10 mouse cellular contexts compared by ENCODE assay signal in the genomic region with DNA sequence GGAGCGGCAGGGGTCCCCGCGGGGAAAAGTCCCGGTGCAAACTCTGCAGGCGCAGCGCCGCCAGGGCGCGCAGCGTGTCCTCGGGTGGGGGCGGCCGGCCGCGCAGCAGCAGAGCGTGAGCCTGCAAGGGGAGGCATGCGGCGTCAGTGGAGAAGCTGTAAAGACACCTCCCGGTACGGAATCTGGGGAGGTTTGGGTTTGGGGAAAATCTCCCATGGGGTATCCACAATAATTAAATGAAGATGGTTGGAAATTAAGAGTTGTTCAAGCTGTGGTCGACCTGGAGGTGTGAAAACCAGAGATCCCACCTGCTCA. TPM values are rescaled to one million over a fixed set of nuclear protein-coding genes. Genes with fewer than 3 reads are reported as not detected.
DNase-seq lines count a peak whose midpoint lies in the region; ATAC-seq and TF ChIP-seq lines count a peak whose summit lies in the region.
"Had no signal": no experiment of that assay in that cellular context is flagged by ENCODE, and none has a peak within 500 bp of the region (broad histone marks: within the 10 kb centered on the region; RNA-seq: fewer than 3 reads in every experiment).

No protein-coding gene starts in this region.

- no peak overlapping the region for H3K27ac ChIP-seq in kidney, postnatal 0 days
- H3K27ac ChIP-seq in forebrain, embryonic 11.5 days (ENCODE audit: low read depth, low read length), result no peak overlapping the region
- no peak overlapping the region for H3K27ac ChIP-seq in intestine, embryonic 16.5 days (ENCODE audit: low read length)
- no peak overlapping the region for H3K27ac ChIP-seq in neural tube, embryonic 11.5 days (ENCODE audit: low read depth, low read length)

- H3K4me2 ChIP-seq in kidney, postnatal 0 days (ENCODE audit: low read length), result peak overlapping the region; percentile 51
- peak overlapping the region; percentile 45 for H3K4me2 ChIP-seq in forebrain, embryonic 11.5 days (ENCODE audit: low read depth, low read length, severe bottlenecking)
- H3K4me2 ChIP-seq in intestine, embryonic 16.5 days (ENCODE audit: low read depth, low read length), result peak overlapping the region; percentile 38; the same call in 1 of the 2 replicates
- peak overlapping the region; percentile 35 for H3K4me2 ChIP-seq in neural tube, embryonic 11.5 days (ENCODE audit: low read depth)

- H3K4me3 ChIP-seq in kidney, postnatal 0 days (replicated peaks; ENCODE audit: low read depth, low read length), result peak overlapping the region; percentile 16
- H3K4me3 ChIP-seq in forebrain, embryonic 11.5 days (ENCODE audit: low read depth, low read length), result peak overlapping the region; percentile 18
- H3K4me3 ChIP-seq in intestine, embryonic 16.5 days (ENCODE audit: low read length), result no peak overlapping the region
- H3K4me3 ChIP-seq in neural tube, embryonic 11.5 days (ENCODE audit: low read depth, low read length), result peak overlapping the region; percentile 20
- H3K4me3 ChIP-seq: myocyte had no signal

- 34% methylated on average over 21 of the region's 21 CpGs for WGBS in kidney, postnatal 0 days
- WGBS in forebrain, embryonic 11.5 days, result 2% methylated on average over 20 of the region's 21 CpGs
- 34% methylated on average over 21 of the region's 21 CpGs for WGBS in intestine, embryonic 16.5 days
- WGBS in neural tube, embryonic 11.5 days, result 1% methylated on average over 21 of the region's 21 CpGs

- peaks cover 39% of the 10 kb centered on the region for H3K36me3 ChIP-seq in kidney, postnatal 0 days (ENCODE audit: insufficient read depth, low read length)
- no peaks in the 10 kb centered on the region for H3K36me3 ChIP-seq in forebrain, embryonic 11.5 days (ENCODE audit: control insufficient read depth, insufficient read depth, low read length)
- H3K36me3 ChIP-seq in intestine, embryonic 16.5 days (ENCODE audit: control insufficient read depth, insufficient read depth, low read length), result peaks cover 18% of the 10 kb centered on the region
- no peaks in the 10 kb centered on the region for H3K36me3 ChIP-seq in neural tube, embryonic 11.5 days (ENCODE audit: control insufficient read depth, insufficient read depth, low read length)

- no peaks in the 10 kb centered on the region; the same call in 1 of the 2 replicates for H3K27me3 ChIP-seq in kidney, postnatal 0 days (ENCODE audit: insufficient read depth, low read length)
- peaks cover 67% of the 10 kb centered on the region for H3K27me3 ChIP-seq in forebrain, embryonic 11.5 days (ENCODE audit: control insufficient read depth, insufficient read depth, low read length)
- peaks cover 8% of the 10 kb centered on the region; the same call in 1 of the 2 replicates for H3K27me3 ChIP-seq in intestine, embryonic 16.5 days (replicated peaks; ENCODE audit: control insufficient read depth, insufficient read depth, low read length)
- peaks cover 75% of the 10 kb centered on the region for H3K27me3 ChIP-seq in neural tube, embryonic 11.5 days (ENCODE audit: control insufficient read depth, insufficient read depth, low read length)

- peaks cover 25% of the 10 kb centered on the region for H3K4me1 ChIP-seq in kidney, postnatal 0 days (replicated peaks; ENCODE audit: insufficient read depth, low read length)
- H3K4me1 ChIP-seq in forebrain, embryonic 11.5 days (replicated peaks; ENCODE audit: control insufficient read depth, insufficient read depth, low read length), result peaks cover 14% of the 10 kb centered on the region
- peaks cover 34% of the 10 kb centered on the region for H3K4me1 ChIP-seq in intestine, embryonic 16.5 days (ENCODE audit: control insufficient read depth, insufficient read depth, low read length)
- H3K4me1 ChIP-seq in neural tube, embryonic 11.5 days (ENCODE audit: control insufficient read depth, insufficient read depth, low read length), result peaks cover 7% of the 10 kb centered on the region; the same call in 1 of the 2 replicates

- TF ChIP-seq CTCF in kidney, postnatal 0 days (IDR thresholded peaks at IDR 0.05; ENCODE audit: low read depth), result no peak

- ATAC-seq in kidney, postnatal 0 days (replicated peaks; ENCODE audit: low FRiP score, low read depth), result no peak
- ATAC-seq in forebrain, embryonic 11.5 days (replicated peaks; ENCODE audit: low FRiP score), result no peak
- no peak for ATAC-seq in intestine, embryonic 16.5 days
- ATAC-seq in neural tube, embryonic 11.5 days (ENCODE audit: insufficient read depth, low FRiP score, low TSS enrichment), result no peak
- no peak for ATAC-seq in inflammation-experienced regulatory T-cells, adult 6 months
- ATAC-seq in megakaryocyte progenitor cell, adult 5-6 weeks (replicated peaks; ENCODE audit: poor library complexity), result no peak

- H3K9me3 ChIP-seq in kidney, postnatal 0 days (replicated peaks; ENCODE audit: low read length), result no peaks in the 10 kb centered on the region
- no peaks in the 10 kb centered on the region for H3K9me3 ChIP-seq in forebrain, embryonic 11.5 days (ENCODE audit: control insufficient read depth, low read length)
- H3K9me3 ChIP-seq in intestine, embryonic 16.5 days (ENCODE audit: control insufficient read depth, low read length), result no peaks in the 10 kb centered on the region
- no peaks in the 10 kb centered on the region for H3K9me3 ChIP-seq in neural tube, embryonic 11.5 days (ENCODE audit: control insufficient read depth, low read length)

- no peak for DNase-seq in kidney, postnatal 0 days (ENCODE audit: low spot score)
- no peak for DNase-seq in kidney, postnatal 4 days
- DNase-seq in forebrain, embryonic 11.5 days (ENCODE audit: low spot score), result no peak
- DNase-seq in neural tube, embryonic 11.5 days (ENCODE audit: low spot score), result no peak
- DNase-seq in embryo, embryonic 10 days (ENCODE audit: low spot score), result no peak
- DNase-seq: kidney, adult 11 months had no signal

- H3K9ac ChIP-seq in kidney, postnatal 0 days (ENCODE audit: low read depth, low read length), result no peak overlapping the region
- H3K9ac ChIP-seq in forebrain, embryonic 11.5 days (ENCODE audit: low read length), result peak overlapping the region; percentile 12; the same call in 1 of the 2 replicates
- H3K9ac ChIP-seq in intestine, embryonic 16.5 days (ENCODE audit: low read depth, low read length), result 0 out of 2 replicates have a peak overlapping the region, but pooled peaks have one; percentile 37
- peak overlapping the region; percentile 8; the same call in 1 of the 2 replicates for H3K9ac ChIP-seq in neural tube, embryonic 11.5 days (ENCODE audit: low read length)

RNA-seq across cellular contexts. Expression of gene Cntnap1, which starts 6.0 kb away (rescaled TPM):
- 0.75 and 0.78 TPM in 2 replicates for polyA plus RNA-seq in kidney, postnatal 0 days (2015; fragmentation: Nextera tagmentation; extraction: Ambion mirVana)
- 0.35 and 0.55 TPM in 2 replicates for polyA plus RNA-seq in forebrain, embryonic 11.5 days (2014; fragmentation: Nextera tagmentation; extraction: Ambion mirVana)
- polyA plus RNA-seq in intestine, embryonic 16.5 days (2015; fragmentation: Nextera tagmentation; extraction: Ambion mirVana), result 0.86 and 0.87 TPM in 2 replicates
- polyA plus RNA-seq in neural tube, embryonic 11.5 days (2014; fragmentation: Nextera tagmentation; extraction: Ambion mirVana), result 0.94 and 1.0 TPM in 2 replicates
- polyA plus RNA-seq in inflammation-experienced regulatory T-cells, adult 6 months (2017; shearing (Covaris generic)), result under 1 TPM in 2 of 3 experiments, not detected in 1; 0.09 to 0.15 TPM
- total RNA-seq in megakaryocyte progenitor cell, adult 5-6 weeks (2015), result 0.51 and 0.77 TPM in 2 replicates
- total RNA-seq in megakaryocyte progenitor cell, adult 5-6 weeks (2017), result 0.34 and 0.87 TPM in 2 replicates

RNA-seq across cellular contexts. Expression of gene Plekhh3, which starts 6.8 kb away (rescaled TPM):
- polyA plus RNA-seq in kidney, postnatal 0 days (2015; fragmentation: Nextera tagmentation; extraction: Ambion mirVana), result 14.1 and 16.6 TPM in 2 replicates
- 7.9 and 9.1 TPM in 2 replicates for polyA plus RNA-seq in forebrain, embryonic 11.5 days (2014; fragmentation: Nextera tagmentation; extraction: Ambion mirVana)
- 9.2 and 10.1 TPM in 2 replicates for polyA plus RNA-seq in intestine, embryonic 16.5 days (2015; fragmentation: Nextera tagmentation; extraction: Ambion mirVana)
- polyA plus RNA-seq in neural tube, embryonic 11.5 days (2014; fragmentation: Nextera tagmentation; extraction: Ambion mirVana), result 9.2 and 11.8 TPM in 2 replicates
- not detected for polyA plus RNA-seq in inflammation-experienced regulatory T-cells, adult 6 months (2017; shearing (Covaris generic))
- total RNA-seq in megakaryocyte progenitor cell, adult 5-6 weeks (2015), result 0.66 TPM in 1 of 2 replicates, not detected in the other
- 0.14 and 1.0 TPM in 2 replicates for total RNA-seq in megakaryocyte progenitor cell, adult 5-6 weeks (2017)

RNA-seq across cellular contexts. Expression of gene Tubg2, which starts 8.6 kb away (rescaled TPM):
- 4.3 and 4.9 TPM in 2 replicates for polyA plus RNA-seq in kidney, postnatal 0 days (2015; fragmentation: Nextera tagmentation; extraction: Ambion mirVana)
- 3.9 and 4.5 TPM in 2 replicates for polyA plus RNA-seq in forebrain, embryonic 11.5 days (2014; fragmentation: Nextera tagmentation; extraction: Ambion mirVana)
- polyA plus RNA-seq in intestine, embryonic 16.5 days (2015; fragmentation: Nextera tagmentation; extraction: Ambion mirVana), result 3.9 and 4.2 TPM in 2 replicates
- polyA plus RNA-seq in neural tube, embryonic 11.5 days (2014; fragmentation: Nextera tagmentation; extraction: Ambion mirVana), result 6.2 and 6.9 TPM in 2 replicates
- 1 to 10 TPM; 1.2 to 1.8 (median 1.5) TPM for polyA plus RNA-seq in inflammation-experienced regulatory T-cells, adult 6 months (2017; shearing (Covaris generic))
- total RNA-seq in megakaryocyte progenitor cell, adult 5-6 weeks (2015), result not detected in 2 replicates
- total RNA-seq in megakaryocyte progenitor cell, adult 5-6 weeks (2017), result not detected in 2 replicates

RNA-seq across cellular contexts. Expression of gene Ccr10, which starts 10.9 kb away (rescaled TPM):
- polyA plus RNA-seq in kidney, postnatal 0 days (2015; fragmentation: Nextera tagmentation; extraction: Ambion mirVana), result 0.36 and 0.45 TPM in 2 replicates
- 0.17 TPM in 1 of 2 replicates, not detected in the other for polyA plus RNA-seq in forebrain, embryonic 11.5 days (2014; fragmentation: Nextera tagmentation; extraction: Ambion mirVana)
- polyA plus RNA-seq in intestine, embryonic 16.5 days (2015; fragmentation: Nextera tagmentation; extraction: Ambion mirVana), result 0.20 and 0.29 TPM in 2 replicates
- 0.14 and 0.44 TPM in 2 replicates for polyA plus RNA-seq in neural tube, embryonic 11.5 days (2014; fragmentation: Nextera tagmentation; extraction: Ambion mirVana)
- under 1 TPM in 2 of 3 experiments, not detected in 1; 0.33 to 0.55 TPM for polyA plus RNA-seq in inflammation-experienced regulatory T-cells, adult 6 months (2017; shearing (Covaris generic))
- not detected in 2 replicates for total RNA-seq in megakaryocyte progenitor cell, adult 5-6 weeks (2015)
- 0.41 TPM in 1 of 2 replicates, not detected in the other for total RNA-seq in megakaryocyte progenitor cell, adult 5-6 weeks (2017)

RNA-seq across cellular contexts. Expression of gene Tubg1, which starts 44.6 kb away (rescaled TPM):
- 48.4 and 56.7 TPM in 2 replicates for polyA plus RNA-seq in kidney, postnatal 0 days (2015; fragmentation: Nextera tagmentation; extraction: Ambion mirVana)
- polyA plus RNA-seq in forebrain, embryonic 11.5 days (2014; fragmentation: Nextera tagmentation; extraction: Ambion mirVana), result 126 and 132 TPM in 2 replicates
- 51.0 and 56.3 TPM in 2 replicates for polyA plus RNA-seq in intestine, embryonic 16.5 days (2015; fragmentation: Nextera tagmentation; extraction: Ambion mirVana)
- 111 and 116 TPM in 2 replicates for polyA plus RNA-seq in neural tube, embryonic 11.5 days (2014; fragmentation: Nextera tagmentation; extraction: Ambion mirVana)
- 10 to 100 TPM; 24.7 to 32.4 (median 24.7) TPM for polyA plus RNA-seq in inflammation-experienced regulatory T-cells, adult 6 months (2017; shearing (Covaris generic))
- total RNA-seq in megakaryocyte progenitor cell, adult 5-6 weeks (2015), result 20.7 and 21.2 TPM in 2 replicates
- total RNA-seq in megakaryocyte progenitor cell, adult 5-6 weeks (2017), result 41.4 and 43.3 TPM in 2 replicates
